Mouse (Mus musculus) 416B (cell line): ENCODE measurements around the gene Cers2.
A peak's percentile ranks its signal among the peaks of the same experiment; 100 is the strongest.
"Not testable (repeated sequence)": the region's sequence is repeated elsewhere in the genome, so short reads cannot be mapped to it uniquely, and the experiment has no call there.

Experiments used
- DNase-seq: peaks from one replicate; pipeline ENCODE4 v3.0.0; 2011; ENCODE audit warnings: low read depth

Cers2 gene

GRCm38 (mm10) chr3:95318548-95318947 is 4.0 kb downstream of the Cers2 start:
- DNase-seq, result peak; percentile 82

DNA sequence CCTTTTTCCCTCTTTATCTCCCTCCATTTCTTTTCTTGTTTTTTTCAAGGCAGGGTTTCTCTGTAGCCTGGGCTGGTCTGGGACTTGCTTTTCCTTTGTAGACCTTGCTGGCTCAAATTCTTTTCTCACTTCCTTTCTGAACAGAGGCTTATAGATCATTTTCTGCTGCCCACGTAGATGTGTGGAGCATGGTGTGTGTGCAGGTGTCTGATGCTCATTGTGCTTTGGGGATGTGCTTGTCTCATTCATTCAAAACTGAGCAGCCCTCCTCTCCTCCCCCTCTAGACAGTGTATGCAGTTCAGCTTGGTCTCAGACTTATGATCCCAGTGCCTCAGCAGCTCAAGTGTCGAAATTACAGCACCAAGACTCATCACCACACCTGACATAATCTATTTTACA is 4.5 kb downstream of the Cers2 start:
- DNase-seq, result no peak

DNA sequence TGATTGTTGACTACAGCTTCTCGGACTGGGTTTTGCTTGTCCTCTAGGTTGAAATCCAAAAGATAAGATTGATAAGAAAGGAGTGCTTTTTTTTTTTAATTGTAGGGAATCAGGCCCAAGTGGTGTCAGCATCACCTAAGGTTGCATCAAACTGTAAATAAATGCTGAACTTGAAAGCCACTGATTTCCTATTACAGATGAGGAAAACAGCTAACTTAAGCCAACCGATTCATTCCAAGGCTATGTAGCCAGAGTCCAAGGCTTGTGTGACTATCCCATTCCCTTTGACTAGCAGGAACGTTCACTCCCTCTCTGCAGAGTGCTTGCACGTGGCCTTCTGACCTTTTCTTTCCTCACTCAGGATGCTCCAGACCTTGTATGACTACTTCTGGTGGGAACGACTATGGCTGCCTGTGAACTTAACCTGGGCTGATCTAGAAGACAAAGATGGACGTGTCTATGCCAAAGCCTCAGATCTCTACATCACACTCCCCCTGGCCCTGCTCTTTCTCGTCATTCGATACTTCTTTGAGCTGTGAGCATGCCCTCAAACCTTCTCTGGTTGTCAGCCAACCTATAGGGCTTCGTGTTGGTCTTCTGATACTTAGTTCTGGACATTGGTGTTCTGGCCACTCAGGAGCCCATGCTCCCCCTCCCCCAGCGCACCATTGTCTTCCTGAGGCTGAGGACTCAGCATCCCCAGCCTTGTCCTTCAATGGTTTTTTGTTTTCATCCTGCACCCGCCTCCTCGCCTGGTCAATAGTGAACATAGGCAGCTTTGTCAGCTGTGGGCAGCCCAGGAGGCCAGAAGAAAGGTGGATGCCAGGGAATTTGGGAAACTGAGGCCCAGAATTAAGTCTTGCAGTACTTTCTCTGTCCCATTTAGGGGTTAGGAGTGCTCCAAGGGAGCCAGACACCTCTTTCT is 5.4 kb downstream of the Cers2 start:
- DNase-seq, result no peak

- no peak for DNase-seq
Observed at GRCm38 (mm10) chr3:95323429-95323828, 8.8 kb downstream of the Cers2 start.

DNA sequence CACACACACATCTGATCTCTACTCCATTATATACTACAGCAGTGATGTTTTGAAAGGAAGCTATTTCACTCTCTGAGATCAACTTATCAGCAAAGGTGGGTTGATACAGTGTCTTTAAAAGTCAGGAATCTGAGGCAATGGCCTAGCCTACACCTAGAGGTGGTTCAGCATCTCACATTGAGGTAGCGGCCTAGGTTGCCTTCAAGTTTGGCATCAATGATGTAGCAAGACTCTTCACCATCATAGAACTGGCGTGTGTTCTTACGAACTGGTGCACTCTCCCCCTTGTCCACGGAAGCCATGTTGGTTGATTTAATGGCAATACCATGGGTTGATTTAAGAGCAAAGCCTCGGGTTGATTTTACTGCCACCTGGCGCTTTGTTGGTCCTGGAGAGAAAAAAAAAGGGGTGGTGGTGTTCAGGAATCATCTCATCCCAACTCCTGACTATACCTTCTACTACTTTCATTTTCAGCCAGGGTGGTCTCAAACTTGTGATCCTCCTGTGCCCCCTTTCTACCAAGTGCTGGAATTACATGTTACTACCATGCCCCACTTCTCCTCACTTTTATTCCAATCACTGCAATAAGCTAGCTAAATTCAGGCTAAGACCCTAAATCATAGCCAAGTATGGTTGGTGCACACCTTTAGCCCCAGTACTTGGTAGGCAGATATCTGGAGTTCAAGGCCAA is 10.0 kb downstream of the Cers2 start:
- DNase-seq, result peak; percentile 39

DNA sequence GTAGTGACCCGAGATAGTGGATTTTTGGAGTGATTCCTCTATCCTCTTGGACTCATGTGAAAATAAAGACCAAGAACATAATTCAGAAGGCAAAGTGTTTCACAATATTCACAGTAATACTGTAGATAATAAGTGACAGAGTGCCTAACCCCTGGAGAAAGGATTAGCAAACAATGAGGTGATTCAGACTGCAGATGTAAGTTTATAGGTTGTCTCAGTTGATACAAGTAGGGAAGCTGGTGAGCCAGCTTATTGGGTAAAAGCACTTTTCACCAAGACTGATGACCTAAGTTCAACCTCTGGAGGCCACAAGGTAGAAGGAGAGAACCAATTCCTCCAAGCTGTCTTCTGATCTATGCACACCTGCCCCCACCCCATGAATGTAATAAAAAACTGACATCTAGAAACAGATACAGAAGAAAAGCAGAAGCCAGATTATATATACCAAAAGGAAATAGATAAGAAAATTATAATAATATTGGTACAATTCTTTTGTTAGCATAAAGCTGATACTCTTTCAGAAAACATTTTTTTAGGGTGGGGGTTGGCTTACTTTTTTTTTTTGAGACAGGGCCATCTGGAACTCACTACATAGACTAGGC is 14.3 kb downstream of the Cers2 start:
- DNase-seq, result no peak

DNA sequence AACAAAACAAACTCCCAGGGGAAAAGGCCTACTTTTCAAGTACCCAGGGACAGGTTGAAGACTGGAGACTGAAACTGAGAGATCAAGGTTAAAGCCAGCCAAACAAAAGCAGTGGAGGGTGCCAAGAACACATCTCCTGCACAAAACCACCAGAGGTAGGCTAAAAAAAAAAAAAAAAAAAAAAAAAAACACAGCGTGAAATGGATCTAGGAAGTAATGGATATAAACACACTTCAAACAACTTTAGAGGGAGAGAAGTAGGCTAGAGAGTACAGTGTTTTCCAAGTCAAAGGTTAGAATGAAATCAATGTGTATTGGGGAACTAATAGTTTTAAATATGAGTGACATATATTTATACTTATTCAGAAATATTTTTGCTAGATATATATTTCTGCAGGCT is 16.9 kb downstream of the Cers2 start:
- DNase-seq, result no peak

DNA sequence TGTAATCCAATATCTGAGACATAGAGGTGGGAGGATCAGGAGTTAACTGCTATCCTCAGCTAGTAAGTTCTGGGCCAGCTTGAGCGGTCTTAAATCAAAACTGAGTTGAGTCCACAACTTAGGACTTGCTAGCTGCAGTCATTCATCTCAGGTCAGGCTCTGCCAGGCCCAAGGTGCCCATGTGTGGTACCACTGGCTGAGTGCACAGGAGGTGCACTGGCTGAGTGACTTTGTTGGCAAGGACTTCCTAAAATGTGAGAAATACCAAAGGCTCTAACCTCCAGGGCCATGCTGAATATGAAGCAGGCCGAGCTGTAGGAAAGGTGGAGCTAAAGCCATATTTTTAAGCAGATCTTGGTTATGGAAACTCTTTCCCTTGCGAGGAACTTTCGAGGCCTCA is 22.8 kb downstream of the Cers2 start:
- no peak for DNase-seq

- no peak for DNase-seq
Observed at GRCm38 (mm10) chr3:95338251-95338650, 23.7 kb downstream of the Cers2 start.

DNA sequence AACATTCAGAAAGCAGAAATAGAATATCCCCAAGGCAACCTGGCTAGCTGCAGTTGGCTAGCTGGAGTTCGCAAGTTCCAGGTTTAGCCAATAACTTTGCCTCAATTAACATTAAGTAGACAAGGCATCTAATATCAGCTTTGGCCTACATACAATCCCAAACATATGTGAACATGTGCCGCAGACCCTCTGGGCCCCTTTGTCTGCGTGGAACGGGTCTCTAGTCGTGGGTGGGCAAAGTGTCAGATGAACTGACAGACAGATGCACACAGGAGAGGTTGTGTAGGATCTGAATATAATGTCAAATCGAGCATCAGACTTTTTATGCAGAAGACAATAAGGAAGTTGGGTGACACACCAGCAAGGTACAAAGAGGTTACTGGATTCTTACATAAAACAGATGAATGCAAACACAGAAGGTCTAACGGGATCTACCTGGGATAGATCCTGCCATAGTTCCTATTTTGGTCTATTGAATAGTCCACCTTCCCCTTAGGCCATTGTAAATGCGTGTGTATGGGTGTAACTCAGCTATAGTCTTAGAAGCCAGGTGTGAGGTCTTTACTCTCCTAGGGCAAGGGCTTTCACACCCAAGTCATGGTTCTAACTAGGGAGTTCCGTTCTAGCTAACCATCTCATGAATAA is 28.9 kb downstream of the Cers2 start:
- DNase-seq, result not testable (repeated sequence)

DNA sequence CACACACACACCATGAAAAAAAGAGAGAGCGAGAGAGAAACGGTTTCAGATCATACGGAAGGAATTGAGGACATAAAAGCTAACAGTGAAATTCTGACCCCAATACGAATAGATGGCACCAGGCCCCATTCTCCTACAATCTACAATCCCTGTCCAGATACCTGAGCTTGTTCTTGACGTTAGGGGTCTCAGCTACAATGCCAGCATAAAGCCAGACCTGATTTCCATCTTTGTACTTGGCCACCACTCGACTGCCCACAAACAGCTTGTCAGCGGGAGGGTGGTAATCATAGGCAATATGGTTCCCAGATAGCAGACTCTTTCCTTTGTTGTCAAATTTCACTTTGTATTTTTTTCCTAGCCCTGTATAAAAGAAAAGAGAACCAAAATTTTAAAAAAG is 31.9 kb downstream of the Cers2 start:
- no peak for DNase-seq

- DNase-seq, result not testable (repeated sequence)
Observed at GRCm38 (mm10) chr3:95348343-95348742, 33.8 kb downstream of the Cers2 start.

- peak; percentile 82 for DNase-seq
Observed at GRCm38 (mm10) chr3:95349491-95349890, 34.9 kb downstream of the Cers2 start.

GRCm38 (mm10) chr3:95355911-95356544 is 41.4 kb downstream of the Cers2 start:
- DNase-seq, result not testable (repeated sequence)

- DNase-seq, result peak; percentile 97
Observed at GRCm38 (mm10) chr3:95356701-95357449, 42.3 kb downstream of the Cers2 start, which contains the start of gene Setdb1. Gene Setdb1 (minus strand): TSS chr3:95357202.

DNA sequence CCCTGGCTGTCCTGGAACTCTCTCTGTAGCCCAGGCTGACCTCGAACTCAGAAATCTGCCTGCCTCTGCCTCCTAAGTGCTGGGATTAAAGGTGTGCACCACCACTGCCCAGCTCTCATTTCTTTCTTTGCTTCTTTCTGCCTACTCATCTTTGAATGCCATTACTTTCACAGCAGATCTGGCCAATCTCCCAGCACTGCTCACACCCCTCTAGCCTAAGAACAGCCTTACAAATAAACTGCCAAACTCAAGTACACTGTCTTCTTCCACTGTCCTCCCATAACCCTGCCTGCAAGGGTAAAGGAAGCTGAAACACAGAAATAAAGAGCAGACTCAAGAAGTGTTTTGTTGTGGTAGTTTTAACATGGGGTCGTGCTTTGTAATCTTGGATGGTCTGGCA is 43.2 kb downstream of the Cers2 start:
- DNase-seq, result no peak

- peak; percentile 32 for DNase-seq
Observed at GRCm38 (mm10) chr3:95360276-95360675, 45.7 kb downstream of the Cers2 start.

DNA sequence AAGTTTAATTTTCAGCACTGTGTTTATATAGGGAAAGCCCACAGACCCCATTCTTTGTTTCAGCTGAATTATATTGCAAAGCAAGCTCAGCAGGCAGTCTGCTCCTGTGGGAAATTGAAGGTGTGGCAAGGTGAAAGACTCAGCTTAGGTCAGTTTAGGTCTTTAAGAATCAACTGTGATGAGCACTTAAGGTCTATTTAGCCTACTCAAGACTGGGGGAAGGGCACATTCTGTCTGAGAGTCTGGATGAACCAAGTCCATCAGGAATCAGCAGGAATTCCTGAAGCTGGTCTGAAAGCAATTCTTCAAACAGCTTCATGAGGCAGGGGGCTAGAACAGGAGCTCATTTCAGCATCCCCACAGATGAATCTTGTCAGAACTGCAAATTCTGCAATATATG is 55.5 kb downstream of the Cers2 start:
- no peak for DNase-seq
